Mouse (Mus musculus): ENCODE measurements at regions not wholly inside any gene's neighbourhood (a gene's known extent, or its start where the extent isn't known, plus 50 kb on each side); places are given as distances from the start of the nearest gene placed in this dataset.

DNA sequence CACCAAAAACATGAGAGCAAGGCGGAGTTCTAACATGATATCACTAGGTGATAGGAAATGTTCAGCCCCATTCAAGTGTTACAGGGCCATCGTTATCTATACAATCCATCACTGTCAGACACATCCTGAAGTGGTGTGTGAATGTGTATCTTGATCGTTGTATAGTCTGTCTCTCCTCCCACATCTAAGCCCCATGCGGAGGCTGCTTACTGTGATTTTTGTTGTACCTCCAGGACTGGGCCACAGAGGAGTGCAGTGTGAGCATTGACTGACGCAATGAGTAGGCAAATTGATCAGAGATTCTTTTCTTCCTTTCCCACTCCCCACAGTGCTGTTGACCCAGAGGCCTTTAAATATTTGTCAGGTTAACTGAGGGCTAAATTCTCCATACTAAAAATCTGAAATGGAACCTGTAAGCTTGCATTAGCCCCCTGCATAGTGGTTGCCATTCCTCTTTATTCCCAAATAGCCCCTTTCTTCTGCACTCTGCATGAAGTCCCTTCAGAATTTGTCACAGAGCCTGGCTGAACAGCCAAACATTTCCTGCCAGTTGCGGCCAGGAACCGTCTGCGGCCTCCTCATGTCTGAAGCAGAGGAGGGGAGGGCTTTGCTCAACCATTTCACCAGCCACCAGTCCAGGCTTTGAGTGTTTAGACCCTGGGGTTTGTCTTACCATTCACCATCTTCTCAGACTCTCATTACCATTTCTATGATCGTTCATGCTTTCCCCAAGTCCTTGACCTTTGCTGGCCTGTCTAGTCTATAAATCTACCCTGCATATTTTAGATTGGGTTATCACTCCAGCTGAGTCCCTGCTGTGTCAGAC, 119.3 kb downstream of the Ttc8 start:
- TF ChIP-seq CTCF (IDR thresholded peaks at IDR 0.05; ENCODE audit: low read depth, low read length), result no peak
- TF ChIP-seq POLR2A (IDR thresholded peaks at IDR 0.05; ENCODE audit: borderline replicate concordance, low read depth, low read length), result no peak

All from bone marrow macrophage, adult 2 months (primary cell).